Mouse (Mus musculus): ENCODE measurements around the gene Gpr88. TPM values are rescaled to one million over a fixed set of nuclear protein-coding genes. Genes with fewer than 3 reads are reported as not detected.
A peak's percentile ranks its signal among the peaks of the same experiment; 100 is the strongest.

Gene Gpr88
- total RNA-seq (2021), result 100 to 1,000 TPM in 1 of 2 experiments, 10 to 100 TPM in 1; 81.5 to 167 TPM

GRCm38 (mm10) chr3:116253077-116253531, at the start of gene Gpr88:
Gpr88 (minus strand) TSS chr3:116253503.
- intact Hi-C loops (cut with DNase I), result loop anchor here (1.0 to 5.0 kb wide), 4 partner anchors 44 to 220 kb away; no protein-coding TSS in a partner anchor
- DNase-seq (ENCODE audit: low spot score in 2 of 2), result peak; percentile 81 to 94

- DNase-seq (ENCODE audit: low spot score in 2 of 2), result no peak
- intact Hi-C loops (cut with DNase I), result no loop called here
Measured at GRCm38 (mm10) chr3:116302581-116302980, 49.3 kb upstream of the Gpr88 start.

- intact Hi-C loops (cut with DNase I), result no loop called here
- DNase-seq (ENCODE audit: low spot score in 2 of 2), result no peak
Measured at GRCm38 (mm10) chr3:116301754-116302153, 48.5 kb upstream of the Gpr88 start.

- intact Hi-C loops (cut with DNase I), result loop anchor here (5.0 kb wide), 1 partner anchor 46 kb away; the partner anchor contains the start of gene Gpr88
- no peak for DNase-seq (ENCODE audit: low spot score in 2 of 2)
Measured at GRCm38 (mm10) chr3:116298727-116299126, 45.4 kb upstream of the Gpr88 start.

- intact Hi-C loops (cut with DNase I), result loop anchor here (5.0 kb wide), 1 partner anchor 46 kb away; the partner anchor contains the start of gene Gpr88
- peak in 1 of 2 experiments; percentile 74 for DNase-seq (ENCODE audit: low spot score in 2 of 2)
Measured at GRCm38 (mm10) chr3:116298003-116298402, 44.7 kb upstream of the Gpr88 start.

GRCm38 (mm10) chr3:116297170-116297569, 43.9 kb upstream of the Gpr88 start:
- intact Hi-C loops (cut with DNase I), result loop anchor here (5.0 kb wide), 1 partner anchor 45 kb away; the partner anchor contains the start of gene Gpr88
- peak in 1 of 2 experiments; percentile 76 for DNase-seq (ENCODE audit: low spot score in 2 of 2)

GRCm38 (mm10) chr3:116290041-116290815, 36.9 kb upstream of the Gpr88 start:
- intact Hi-C loops (cut with DNase I), result no loop called here
- no peak for DNase-seq (ENCODE audit: low spot score in 2 of 2)

- intact Hi-C loops (cut with DNase I), result no loop called here
- no peak for DNase-seq (ENCODE audit: low spot score in 2 of 2)
Measured at GRCm38 (mm10) chr3:116288833-116289232, 35.5 kb upstream of the Gpr88 start.

- no peak for DNase-seq (ENCODE audit: low spot score in 2 of 2)
- intact Hi-C loops (cut with DNase I), result no loop called here
Measured at GRCm38 (mm10) chr3:116284735-116285134, 31.4 kb upstream of the Gpr88 start.

- DNase-seq (ENCODE audit: low spot score in 2 of 2), result no peak
- intact Hi-C loops (cut with DNase I), result no loop called here
Measured at GRCm38 (mm10) chr3:116283996-116284395, 30.7 kb upstream of the Gpr88 start.

- DNase-seq (ENCODE audit: low spot score in 2 of 2), result no peak
- intact Hi-C loops (cut with DNase I), result no loop called here
Measured at GRCm38 (mm10) chr3:116281663-116282062, 28.4 kb upstream of the Gpr88 start.

GRCm38 (mm10) chr3:116277146-116277545, 23.8 kb upstream of the Gpr88 start:
- intact Hi-C loops (cut with DNase I), result no loop called here
- DNase-seq (ENCODE audit: low spot score in 2 of 2), result no peak

- intact Hi-C loops (cut with DNase I), result no loop called here
- DNase-seq (ENCODE audit: low spot score in 2 of 2), result no peak
Measured at GRCm38 (mm10) chr3:116271679-116272078, 18.4 kb upstream of the Gpr88 start.

GRCm38 (mm10) chr3:116267036-116267654, 13.8 kb upstream of the Gpr88 start:
- no peak for DNase-seq (ENCODE audit: low spot score in 2 of 2)
- intact Hi-C loops (cut with DNase I), result no loop called here

GRCm38 (mm10) chr3:116266360-116266759, 13.1 kb upstream of the Gpr88 start:
- peak in 1 of 2 experiments; percentile 46 for DNase-seq (ENCODE audit: low spot score in 2 of 2)
- intact Hi-C loops (cut with DNase I), result no loop called here

- DNase-seq (ENCODE audit: low spot score in 2 of 2), result no peak
- intact Hi-C loops (cut with DNase I), result no loop called here
Measured at GRCm38 (mm10) chr3:116263977-116264376, 10.7 kb upstream of the Gpr88 start.

GRCm38 (mm10) chr3:116263061-116263460, 9.8 kb upstream of the Gpr88 start:
- intact Hi-C loops (cut with DNase I), result no loop called here
- DNase-seq (ENCODE audit: low spot score in 2 of 2), result no peak

GRCm38 (mm10) chr3:116256104-116256503, 2.8 kb upstream of the Gpr88 start:
- DNase-seq (ENCODE audit: low spot score in 2 of 2), result no peak
- intact Hi-C loops (cut with DNase I), result no loop called here

GRCm38 (mm10) chr3:116252255-116253040, 855 bp downstream of the Gpr88 start:
- DNase-seq (ENCODE audit: low spot score in 2 of 2), result peak; percentile 45 to 51
- intact Hi-C loops (cut with DNase I), result loop anchor here (1.0 to 5.0 kb wide), 4 partner anchors 45 to 220 kb away; no protein-coding TSS in a partner anchor

All from left cerebral cortex, postnatal 25 days (tissue).